37 mouse cellular contexts compared by ENCODE assay signal in the genomic region with DNA sequence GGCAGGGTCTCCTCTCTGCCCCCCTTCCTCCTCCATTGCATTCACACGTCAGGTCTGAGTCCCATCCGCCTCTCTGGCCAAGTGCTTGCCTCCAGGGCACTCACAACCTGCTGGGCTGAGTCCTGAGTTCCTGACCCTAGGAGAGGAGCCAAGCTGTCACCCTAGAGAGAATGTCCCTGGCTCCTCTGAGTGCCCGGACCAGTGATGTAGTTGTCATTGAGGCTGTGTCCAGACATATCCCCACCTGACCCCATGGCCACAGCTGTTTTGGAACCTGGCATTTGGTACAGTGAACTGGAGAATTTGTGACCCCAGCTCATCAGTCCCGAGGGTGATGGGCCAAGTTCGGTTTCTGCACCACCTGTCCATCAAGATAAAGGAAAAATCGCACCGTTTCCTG. TPM values are rescaled to one million over a fixed set of nuclear protein-coding genes. Genes with fewer than 3 reads are reported as not detected.
DNase-seq lines count a peak whose midpoint lies in the region; ATAC-seq lines count a peak whose summit lies in the region.
"Had no signal": no experiment of that assay in that cellular context is flagged by ENCODE, and none has a peak within 500 bp of the region (broad histone marks: within the 10 kb centered on the region; RNA-seq: fewer than 3 reads in every experiment).

No protein-coding gene starts in this region.

- H3K9me3 ChIP-seq in heart, embryonic 11.5 days (replicated peaks; ENCODE audit: control insufficient read depth, low read length): no peaks in the 10 kb centered on the region
- no peaks in the 10 kb centered on the region for H3K9me3 ChIP-seq in midbrain, embryonic 10.5 days (replicated peaks)
- H3K9me3 ChIP-seq: embryonic facial prominence, embryonic 12.5 days; forebrain, embryonic 15.5 days; hindbrain, embryonic 13.5 days; lung, embryonic 15.5 days had no signal

- 65% methylated on average over 7 of the region's 7 CpGs for WGBS in heart, embryonic 11.5 days (ENCODE audit: insufficient replicate concordance)
- WGBS in midbrain, embryonic 10.5 days: 81% methylated on average over 7 of the region's 7 CpGs

- peaks cover 14% of the 10 kb centered on the region for H3K4me1 ChIP-seq in heart, embryonic 11.5 days (ENCODE audit: control insufficient read depth, insufficient read depth, low read length)
- peaks cover 12% of the 10 kb centered on the region for H3K4me1 ChIP-seq in midbrain, embryonic 10.5 days
- H3K4me1 ChIP-seq: embryonic facial prominence, embryonic 12.5 days had no signal

- DNase-seq in gastrocnemius, adult 18-20 months (ENCODE audit: low spot score): peak; percentile 68
- no peak for DNase-seq in gastrocnemius, postnatal 10 days
- peak; percentile 37 for DNase-seq in heart, adult 8-10 months (ENCODE audit: low spot score)
- DNase-seq in thymus, postnatal 4 days: peak; percentile 7
- no peak for DNase-seq in thymus, postnatal 0 days (ENCODE audit: low spot score)
- DNase-seq in midbrain, embryonic 10.5 days (ENCODE audit: low spot score): no peak
- DNase-seq: adrenal gland, postnatal 10 days; cerebellum, adult 11 months; cerebellum, adult 9-10 months; embryo, embryonic 11 days; kidney, adult 8-10 months; kidney, postnatal 4 days; right cerebral cortex, postnatal 25 days; spleen, adult 18-20 months; thymus, postnatal 25 days had no signal

- no peak overlapping the region for H3K9ac ChIP-seq in heart, embryonic 11.5 days (ENCODE audit: low read depth, low read length)
- H3K9ac ChIP-seq: embryonic facial prominence, embryonic 12.5 days; forebrain, embryonic 15.5 days; hindbrain, embryonic 13.5 days; lung, embryonic 15.5 days had no signal

- ATAC-seq in heart, embryonic 11.5 days (replicated peaks; ENCODE audit: insufficient number of reproducible peaks, low FRiP score, low TSS enrichment): no peak
- ATAC-seq: forebrain, embryonic 15.5 days; intestine, embryonic 16.5 days; midbrain, embryonic 16.5 days had no signal

- no peaks in the 10 kb centered on the region for H3K27me3 ChIP-seq in heart, embryonic 11.5 days (ENCODE audit: control insufficient read depth, insufficient read depth, low read length)
- no peaks in the 10 kb centered on the region for H3K27me3 ChIP-seq in midbrain, embryonic 10.5 days (ENCODE audit: low read depth, poor library complexity, severe bottlenecking)
- H3K27me3 ChIP-seq: embryonic facial prominence, embryonic 12.5 days; forebrain, embryonic 15.5 days; hindbrain, embryonic 13.5 days; lung, embryonic 15.5 days had no signal

- no peak overlapping the region for H3K4me2 ChIP-seq in heart, embryonic 11.5 days
- H3K4me2 ChIP-seq: embryonic facial prominence, embryonic 12.5 days; forebrain, embryonic 15.5 days; hindbrain, embryonic 13.5 days; lung, embryonic 15.5 days; midbrain, embryonic 11.5 days had no signal

- no peak overlapping the region for H3K4me3 ChIP-seq in heart, embryonic 11.5 days (ENCODE audit: low read depth, low read length)
- no peak overlapping the region for H3K4me3 ChIP-seq in midbrain, embryonic 10.5 days
- H3K4me3 ChIP-seq: embryonic facial prominence, embryonic 12.5 days; forebrain, embryonic 15.5 days; hindbrain, embryonic 13.5 days; lung, embryonic 15.5 days had no signal

- H3K27ac ChIP-seq in heart, embryonic 11.5 days (ENCODE audit: low read depth, low read length): no peak overlapping the region
- no peak overlapping the region for H3K27ac ChIP-seq in midbrain, embryonic 10.5 days (replicated peaks)
- H3K27ac ChIP-seq: embryonic facial prominence, embryonic 12.5 days; forebrain, embryonic 15.5 days; hindbrain, embryonic 13.5 days; kidney, postnatal 0 days; lung, embryonic 15.5 days had no signal

- H3K36me3 ChIP-seq in heart, embryonic 11.5 days (ENCODE audit: control insufficient read depth, insufficient read depth, low read length): no peaks in the 10 kb centered on the region
- no peaks in the 10 kb centered on the region for H3K36me3 ChIP-seq in midbrain, embryonic 10.5 days
- H3K36me3 ChIP-seq: embryonic facial prominence, embryonic 12.5 days; forebrain, embryonic 15.5 days; G1E; hindbrain, embryonic 13.5 days; lung, embryonic 15.5 days had no signal

RNA-seq across cellular contexts. Expression of a gene that starts 30.8 kb away (rescaled TPM):
- not detected for total RNA-seq in gastrocnemius, adult 18-20 months (2021)
- total RNA-seq in gastrocnemius, postnatal 10 days (2021): not detected
- total RNA-seq in heart, adult 8-10 months (2022): not detected
- 0.27 TPM in 1 of 2 replicates, not detected in the other for polyA plus RNA-seq in heart, embryonic 11.5 days (2014; fragmentation: Nextera tagmentation; extraction: Ambion mirVana)
- not detected in 2 replicates for polyA plus RNA-seq in thymus, postnatal 0 days (2015; fragmentation: Nextera tagmentation; extraction: Ambion mirVana)
- polyA plus RNA-seq in midbrain, embryonic 10.5 days (2016; fragmentation: Nextera tagmentation; extraction: Ambion mirVana): not detected in 2 replicates
- total RNA-seq: adrenal gland, postnatal 10 days; G1E; granulocyte monocyte progenitor cell, adult 5-6 weeks; layer of hippocampus, postnatal 25 days; left cerebral cortex, adult 8-10 months; left cerebral cortex, postnatal 36 days; megakaryocyte progenitor cell, adult 5-6 weeks; neutrophil, adult 5-6 weeks had no signal
- polyA plus RNA-seq: embryonic facial prominence, embryonic 12.5 days; forebrain, embryonic 15.5 days; frontal cortex, adult 2 months; G1E; heart, postnatal 0 days; hindbrain, embryonic 13.5 days; kidney, postnatal 0 days; limb, embryonic 14.5 days; liver, embryonic 16.5 days; lung, embryonic 15.5 days; midbrain, embryonic 11.5 days; neural tube, embryonic 11.5 days had no signal

RNA-seq across cellular contexts. Expression of a gene that starts 39.2 kb away (rescaled TPM):
- not detected for total RNA-seq in gastrocnemius, adult 18-20 months (2021)
- total RNA-seq in gastrocnemius, postnatal 10 days (2021): not detected
- total RNA-seq in heart, adult 8-10 months (2022): under 1 TPM; 0.19 to 0.40 (median 0.25) TPM
- 3.2 and 3.8 TPM in 2 replicates for polyA plus RNA-seq in heart, embryonic 11.5 days (2014; fragmentation: Nextera tagmentation; extraction: Ambion mirVana)
- 0.90 and 0.91 TPM in 2 replicates for polyA plus RNA-seq in thymus, postnatal 0 days (2015; fragmentation: Nextera tagmentation; extraction: Ambion mirVana)
- polyA plus RNA-seq in midbrain, embryonic 10.5 days (2016; fragmentation: Nextera tagmentation; extraction: Ambion mirVana): 0.16 and 0.35 TPM in 2 replicates
- total RNA-seq: adrenal gland, postnatal 10 days; layer of hippocampus, adult 8-10 months; layer of hippocampus, postnatal 25 days; left cerebral cortex, adult 8-10 months; left cerebral cortex, postnatal 36 days; neutrophil, adult 5-6 weeks had no signal
- polyA plus RNA-seq: frontal cortex, adult 2 months; G1E had no signal

Comparison
In these comparisons a context has a peak if more than half of its experiments do, and no peak if none do; other contexts are left out.
1. DNase-seq: peak in gastrocnemius, adult 18-20 months (single experiment), heart, adult 8-10 months (single experiment) and thymus, postnatal 4 days (single experiment); none in gastrocnemius, postnatal 10 days (single experiment), thymus, postnatal 0 days (single experiment) and midbrain, embryonic 10.5 days (single experiment).